Mouse (Mus musculus): ENCODE data around the gene Adcy10. TPM values are rescaled to one million over a fixed set of nuclear protein-coding genes. Genes with fewer than 3 reads are reported as not detected.

Gene Adcy10
- polyA plus RNA-seq, 1 experiment from 2014 or later = not detected

DNA sequence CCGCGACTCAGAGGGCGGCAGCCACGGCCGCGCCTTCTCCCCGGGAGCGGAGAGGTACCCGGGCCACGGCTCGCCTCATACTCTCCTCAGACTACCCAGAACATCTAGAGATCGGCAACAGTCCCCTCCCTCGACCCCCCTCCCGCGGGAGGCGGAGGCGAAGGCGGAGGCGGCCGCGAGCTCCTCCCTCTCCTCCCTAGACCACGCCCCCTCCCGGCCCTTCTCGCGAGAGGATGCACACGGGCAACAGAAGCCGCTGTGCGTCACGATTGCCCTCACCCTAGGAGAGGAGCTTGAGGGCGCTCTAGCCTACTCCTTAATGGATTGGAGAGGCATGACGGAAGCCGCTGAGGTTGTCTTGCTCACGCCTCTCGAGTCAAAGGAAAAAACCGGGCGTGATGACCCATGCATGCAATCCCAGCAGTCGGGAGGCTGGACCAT, 24.6 kb upstream of the Adcy10 start, which contains the start of the genes Dcaf6 and Mpc2:
Dcaf6 (minus strand) TSS at position 116 of the 441 bp plus-strand sequence.
Mpc2 (plus strand) TSS at position 278 of the 441 bp plus-strand sequence.
- peak within 1 kb of the TSS; percentile 95 for H3K27ac ChIP-seq (ENCODE audit: low read depth)
- peak; percentile 93 for ATAC-seq (ENCODE audit: insufficient read depth)
- peak within 1 kb of the TSS; percentile 82 for H3K9ac ChIP-seq
- no peaks in the 10 kb centered on the region for H3K9me3 ChIP-seq (ENCODE audit: low read depth, low read length)
- TF ChIP-seq CTCF (IDR thresholded peaks at IDR 0.05; ENCODE audit: low read depth) = peak; percentile 44; the same call in 1 of the 2 replicates
- 1% methylated on average over 28 of the region's 37 CpGs for WGBS
- peak within 1 kb of the TSS; percentile 87 for H3K4me2 ChIP-seq
- H3K4me1 ChIP-seq (ENCODE audit: insufficient read depth) = 0 out of 2 replicates have a peak, but pooled peaks cover 3% of the 10 kb centered on the region
- no peaks in the 10 kb centered on the region for H3K27me3 ChIP-seq (ENCODE audit: insufficient read depth, low read length)
- no peaks in the 10 kb centered on the region for H3K36me3 ChIP-seq (ENCODE audit: insufficient read depth)
- DNase-seq = peak; percentile 99
- peak within 1 kb of the TSS; percentile 94 for H3K4me3 ChIP-seq (ENCODE audit: low read depth, low read length)

GRCm38 (mm10) chr1:165460801-165461377, 24.1 kb upstream of the Adcy10 start:
- peak overlapping the region; percentile 85 for H3K4me2 ChIP-seq
- H3K27ac ChIP-seq (ENCODE audit: low read depth) = peak overlapping the region; percentile 95
- no peaks in the 10 kb centered on the region for H3K9me3 ChIP-seq (ENCODE audit: low read depth, low read length)
- H3K4me3 ChIP-seq (ENCODE audit: low read depth, low read length) = peak overlapping the region; percentile 94
- ATAC-seq (ENCODE audit: insufficient read depth) (peak; percentile 96), DNase-seq (peak; percentile 100)
- H3K36me3 ChIP-seq (ENCODE audit: insufficient read depth) = no peaks in the 10 kb centered on the region
- H3K9ac ChIP-seq = peak overlapping the region; percentile 71
- peak; percentile 57 for TF ChIP-seq CTCF (IDR thresholded peaks at IDR 0.05; ENCODE audit: low read depth)
- under 1% methylated on average over 41 of the region's 41 CpGs for WGBS
- H3K4me1 ChIP-seq (ENCODE audit: insufficient read depth) = 0 out of 2 replicates have a peak, but pooled peaks cover 3% of the 10 kb centered on the region
- no peaks in the 10 kb centered on the region for H3K27me3 ChIP-seq (ENCODE audit: insufficient read depth, low read length)

DNA sequence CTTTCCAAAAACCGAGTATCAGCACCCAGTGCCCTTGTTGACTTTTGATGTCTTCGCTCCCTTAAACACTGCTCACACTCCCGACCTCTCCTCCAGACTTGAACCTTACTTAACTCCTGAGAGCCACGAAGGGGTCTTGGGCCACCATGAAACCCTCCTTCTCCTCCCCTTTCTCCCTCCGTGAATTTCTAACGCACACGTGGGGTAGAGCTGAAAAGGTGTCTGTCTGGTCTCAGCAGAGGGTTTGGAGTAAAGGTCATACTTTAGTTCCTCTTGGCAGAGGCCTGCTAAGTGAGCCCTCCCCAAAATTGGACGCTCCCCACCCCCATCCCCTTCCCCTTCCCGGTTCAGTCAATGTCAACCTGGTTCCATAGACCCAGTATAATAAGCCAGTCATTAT, 23.3 kb upstream of the Adcy10 start:
- Histone ChIP-seq H3K9ac (peak overlapping the region; percentile 71), H3K27me3 (ENCODE audit: insufficient read depth, low read length) (no peaks in the 10 kb centered on the region), H3K27ac (ENCODE audit: low read depth) (peak overlapping the region; percentile 83), H3K36me3 (ENCODE audit: insufficient read depth) (no peaks in the 10 kb centered on the region), H3K4me3 (ENCODE audit: low read depth, low read length) (peak overlapping the region; percentile 94), H3K9me3 (ENCODE audit: low read depth, low read length) (no peaks in the 10 kb centered on the region), H3K4me1 (ENCODE audit: insufficient read depth) (0 out of 2 replicates have a peak, but pooled peaks cover under 1% of the 10 kb centered on the region), H3K4me2 (peak overlapping the region; percentile 85)
- no peak for ATAC-seq (ENCODE audit: insufficient read depth)
- DNase-seq = no peak
- WGBS = 1% methylated on average over 9 of the region's 9 CpGs
- TF ChIP-seq CTCF (IDR thresholded peaks at IDR 0.05; ENCODE audit: low read depth) = no peak

GRCm38 (mm10) chr1:165462861-165463260, 22.1 kb upstream of the Adcy10 start:
- H3K27me3 ChIP-seq (ENCODE audit: insufficient read depth, low read length) = no peaks in the 10 kb centered on the region
- H3K27ac ChIP-seq (ENCODE audit: low read depth) = no peak overlapping the region
- no peak for TF ChIP-seq CTCF (IDR thresholded peaks at IDR 0.05; ENCODE audit: low read depth)
- 59% methylated on average over 1 of the region's 1 CpGs for WGBS
- H3K9ac ChIP-seq = no peak overlapping the region
- H3K4me3 ChIP-seq (ENCODE audit: low read depth, low read length) = no peak overlapping the region
- no peak for ATAC-seq (ENCODE audit: insufficient read depth)
- H3K4me2 ChIP-seq = no peak overlapping the region
- no peaks in the 10 kb centered on the region for H3K4me1 ChIP-seq (ENCODE audit: insufficient read depth)
- no peaks in the 10 kb centered on the region for H3K9me3 ChIP-seq (ENCODE audit: low read depth, low read length)
- H3K36me3 ChIP-seq (ENCODE audit: insufficient read depth) = no peaks in the 10 kb centered on the region
- no peak for DNase-seq

- no peaks in the 10 kb centered on the region for H3K36me3 ChIP-seq (ENCODE audit: insufficient read depth)
- DNase-seq = no peak
- H3K27me3 ChIP-seq (ENCODE audit: insufficient read depth, low read length) = no peaks in the 10 kb centered on the region
- no peak for ATAC-seq (ENCODE audit: insufficient read depth)
- WGBS = 65% methylated on average over 3 of the region's 3 CpGs
- no peak overlapping the region for H3K4me2 ChIP-seq
- no peaks in the 10 kb centered on the region for H3K9me3 ChIP-seq (ENCODE audit: low read depth, low read length)
- H3K9ac ChIP-seq = no peak overlapping the region
- TF ChIP-seq CTCF (IDR thresholded peaks at IDR 0.05; ENCODE audit: low read depth) = no peak
- no peak overlapping the region for H3K4me3 ChIP-seq (ENCODE audit: low read depth, low read length)
- H3K4me1 ChIP-seq (ENCODE audit: insufficient read depth) = no peaks in the 10 kb centered on the region
- no peak overlapping the region for H3K27ac ChIP-seq (ENCODE audit: low read depth)
Measured at GRCm38 (mm10) chr1:165464574-165464973, 20.4 kb upstream of the Adcy10 start.

DNA sequence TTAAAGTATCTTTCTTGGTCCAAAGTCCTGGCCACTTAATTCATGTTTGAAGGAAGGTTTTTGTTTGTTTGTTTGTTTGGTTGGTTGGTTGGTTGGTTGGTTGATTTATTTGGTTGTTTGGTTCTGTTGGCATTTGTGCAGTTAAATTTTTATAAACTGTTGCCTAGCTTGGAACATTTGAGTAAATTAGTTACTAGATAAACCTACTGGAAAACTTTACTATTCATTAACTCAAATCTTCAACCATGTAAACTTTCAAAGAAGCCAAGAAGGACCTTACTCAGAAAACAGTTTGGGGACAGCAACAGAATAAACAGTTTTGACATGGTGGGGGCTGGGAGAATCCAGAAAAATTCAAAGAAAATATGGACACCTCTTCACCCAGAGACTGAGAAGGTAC, 16.0 kb upstream of the Adcy10 start:
- no peaks in the 10 kb centered on the region for H3K4me1 ChIP-seq (ENCODE audit: insufficient read depth)
- no peaks in the 10 kb centered on the region for H3K36me3 ChIP-seq (ENCODE audit: insufficient read depth)
- H3K27me3 ChIP-seq (ENCODE audit: insufficient read depth, low read length) = no peaks in the 10 kb centered on the region
- H3K27ac ChIP-seq (ENCODE audit: low read depth) = no peak overlapping the region
- H3K4me2 ChIP-seq = no peak overlapping the region
- ATAC-seq (ENCODE audit: insufficient read depth) (no peak), DNase-seq (no peak)
- no peak overlapping the region for H3K4me3 ChIP-seq (ENCODE audit: low read depth, low read length)
- no peak for TF ChIP-seq CTCF (IDR thresholded peaks at IDR 0.05; ENCODE audit: low read depth)
- H3K9ac ChIP-seq = no peak overlapping the region
- H3K9me3 ChIP-seq (ENCODE audit: low read depth, low read length) = no peaks in the 10 kb centered on the region

DNA sequence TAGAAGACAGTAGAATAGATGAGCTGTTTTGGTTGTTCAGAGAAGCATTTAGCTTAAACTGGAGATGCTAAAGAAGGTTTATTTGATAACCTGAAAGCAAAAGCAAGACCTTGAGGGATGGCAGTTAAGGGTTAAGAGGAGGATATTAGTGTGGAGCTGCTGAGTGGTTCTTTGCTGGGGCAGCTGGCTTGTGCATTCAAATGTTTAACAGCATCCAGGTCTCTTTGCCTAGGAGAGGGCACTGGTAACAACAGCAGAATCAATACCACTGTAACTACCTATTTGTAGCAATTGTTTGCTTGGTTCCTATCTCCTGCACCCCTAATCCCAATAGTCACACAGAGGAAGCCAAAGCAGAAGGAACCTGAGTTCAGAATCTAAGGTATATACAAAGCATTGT, 15.3 kb upstream of the Adcy10 start:
- H3K27ac ChIP-seq (ENCODE audit: low read depth) = no peak overlapping the region
- H3K9ac ChIP-seq = no peak overlapping the region
- DNase-seq (no peak), ATAC-seq (ENCODE audit: insufficient read depth) (no peak)
- H3K9me3 ChIP-seq (ENCODE audit: low read depth, low read length) = no peaks in the 10 kb centered on the region
- no peaks in the 10 kb centered on the region for H3K4me1 ChIP-seq (ENCODE audit: insufficient read depth)
- no peak for TF ChIP-seq CTCF (IDR thresholded peaks at IDR 0.05; ENCODE audit: low read depth)
- H3K36me3 ChIP-seq (ENCODE audit: insufficient read depth) = no peaks in the 10 kb centered on the region
- H3K4me3 ChIP-seq (ENCODE audit: low read depth, low read length) = no peak overlapping the region
- no peak overlapping the region for H3K4me2 ChIP-seq
- no peaks in the 10 kb centered on the region for H3K27me3 ChIP-seq (ENCODE audit: insufficient read depth, low read length)
